Comparison of ENCODE assay signal across 7 mouse cellular contexts in the genomic region with DNA sequence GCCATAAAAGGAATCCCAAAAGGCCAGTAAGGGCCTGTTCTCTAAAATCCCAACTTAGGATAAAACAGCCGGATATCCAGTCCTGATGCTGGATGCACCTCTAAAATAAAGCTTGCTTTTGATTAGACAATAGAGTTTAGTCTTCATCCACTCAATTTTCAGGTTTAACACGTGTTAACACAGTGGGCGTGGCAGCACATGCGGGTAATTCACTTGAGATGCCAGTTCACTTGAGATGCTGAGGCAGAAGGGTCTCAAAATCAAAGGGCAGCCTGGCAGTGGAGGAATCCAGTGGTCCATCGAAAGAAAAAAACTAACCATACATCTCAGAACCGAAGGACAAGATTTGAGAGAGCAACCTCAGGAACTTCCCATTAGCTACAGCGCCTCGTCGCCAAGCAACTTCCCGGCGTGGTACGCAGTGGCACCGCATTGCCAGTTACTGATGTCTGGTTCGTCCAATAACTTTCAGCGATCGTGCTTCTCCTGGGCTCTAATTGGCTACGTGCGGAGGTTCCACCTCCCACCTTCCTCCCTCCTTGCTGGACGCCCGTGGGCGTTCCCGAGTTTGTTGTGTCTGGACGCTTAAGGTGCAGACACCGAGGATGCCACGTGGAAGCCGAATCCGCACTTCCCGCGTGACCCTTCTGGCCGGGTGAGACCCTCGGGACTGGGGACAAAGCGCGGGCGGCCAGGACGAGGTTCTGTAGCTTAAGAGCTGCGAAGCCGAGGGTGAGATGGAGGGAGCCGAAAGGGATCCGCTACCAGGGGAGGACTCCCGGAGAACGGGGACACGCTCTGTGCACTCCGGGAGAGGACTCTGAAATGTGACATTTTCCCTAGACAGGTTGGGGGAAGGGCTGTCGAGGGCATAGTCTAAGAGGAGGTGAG. TPM values are rescaled to one million over a fixed set of nuclear protein-coding genes. Genes with fewer than 3 reads are reported as not detected.
DNase-seq lines count a peak whose midpoint lies in the region; ATAC-seq lines count a peak whose summit lies in the region.

Gene Zbed5, plus strand, starts transcription at position 526 of the 891 bp plus-strand sequence.

- peak within 1 kb of the TSS; percentile 69 for H3K9ac ChIP-seq in embryonic facial prominence, embryonic 11.5 days (replicated peaks; ENCODE audit: low read length)
- peak within 1 kb of the TSS; percentile 70 for H3K9ac ChIP-seq in midbrain, embryonic 13.5 days (replicated peaks)

- peak within 1 kb of the TSS; percentile 66 for H3K4me3 ChIP-seq in embryonic facial prominence, embryonic 11.5 days (ENCODE audit: low read depth, low read length)
- peak within 1 kb of the TSS; percentile 72 for H3K4me3 ChIP-seq in limb, embryonic 10.5 days
- peak within 1 kb of the TSS; percentile 78 for H3K4me3 ChIP-seq in midbrain, embryonic 13.5 days (replicated peaks)

- 3% methylated on average over 44 of the region's 44 CpGs for WGBS in embryonic facial prominence, embryonic 11.5 days
- 2% methylated on average over 44 of the region's 44 CpGs for WGBS in limb, embryonic 10.5 days
- WGBS in midbrain, embryonic 13.5 days: 3% methylated on average over 44 of the region's 44 CpGs

- ATAC-seq in embryonic facial prominence, embryonic 11.5 days (replicated peaks; ENCODE audit: insufficient number of reproducible peaks, low FRiP score, low TSS enrichment, low read depth): peak; percentile 97
- peak; percentile 100 for ATAC-seq in granulocyte monocyte progenitor cell, adult 5-6 weeks (replicated peaks; ENCODE audit: poor library complexity, severe bottlenecking)
- peak; percentile 100 for ATAC-seq in midbrain, embryonic 13.5 days

- peak within 1 kb of the TSS; percentile 71 for H3K4me2 ChIP-seq in embryonic facial prominence, embryonic 11.5 days (ENCODE audit: low read depth, low read length)
- H3K4me2 ChIP-seq in midbrain, embryonic 13.5 days (replicated peaks): peak within 1 kb of the TSS; percentile 84

- no peaks in the 10 kb centered on the region for H3K36me3 ChIP-seq in embryonic facial prominence, embryonic 11.5 days (replicated peaks; ENCODE audit: control insufficient read depth, insufficient read depth, low read depth, low read length)
- peaks cover 4% of the 10 kb centered on the region for H3K36me3 ChIP-seq in limb, embryonic 10.5 days
- H3K36me3 ChIP-seq in midbrain, embryonic 13.5 days: peaks cover 1% of the 10 kb centered on the region; the same call in 1 of the 2 replicates

- peak; percentile 91 for DNase-seq in adrenal gland, postnatal 14 days
- DNase-seq in embryonic facial prominence, embryonic 11.5 days (ENCODE audit: low spot score): peak; percentile 95
- DNase-seq in kidney, adult 11 months: peak; percentile 91
- DNase-seq in limb, embryonic 10.5 days (ENCODE audit: low spot score): peak; percentile 87
- peak; percentile 75 for DNase-seq in spleen, adult 12 weeks (ENCODE audit: low spot score)

- H3K27me3 ChIP-seq in embryonic facial prominence, embryonic 11.5 days (ENCODE audit: control insufficient read depth, insufficient read depth, low read length): no peaks in the 10 kb centered on the region
- H3K27me3 ChIP-seq in limb, embryonic 10.5 days (ENCODE audit: low read depth, poor library complexity, severe bottlenecking): no peaks in the 10 kb centered on the region
- no peaks in the 10 kb centered on the region for H3K27me3 ChIP-seq in midbrain, embryonic 13.5 days

- no peak within 1 kb of the TSS for H3K27ac ChIP-seq in embryonic facial prominence, embryonic 11.5 days (replicated peaks; ENCODE audit: low read depth, low read length)
- peak within 1 kb of the TSS; percentile 81 for H3K27ac ChIP-seq in limb, embryonic 10.5 days
- H3K27ac ChIP-seq in midbrain, embryonic 13.5 days: no peak within 1 kb of the TSS

- H3K4me1 ChIP-seq in embryonic facial prominence, embryonic 11.5 days (ENCODE audit: control insufficient read depth, insufficient read depth, low read length): no peaks in the 10 kb centered on the region
- peaks cover 18% of the 10 kb centered on the region for H3K4me1 ChIP-seq in limb, embryonic 10.5 days
- peaks cover 9% of the 10 kb centered on the region for H3K4me1 ChIP-seq in midbrain, embryonic 13.5 days (replicated peaks)

- H3K9me3 ChIP-seq in embryonic facial prominence, embryonic 11.5 days (replicated peaks; ENCODE audit: control insufficient read depth, low read length): no peaks in the 10 kb centered on the region
- H3K9me3 ChIP-seq in limb, embryonic 10.5 days (replicated peaks): no peaks in the 10 kb centered on the region
- no peaks in the 10 kb centered on the region for H3K9me3 ChIP-seq in midbrain, embryonic 13.5 days

RNA-seq across cellular contexts. Expression of gene Zbed5, which starts in this region (rescaled TPM):
- total RNA-seq in adrenal gland, postnatal 14 days (2021): 1.6 and 1.7 TPM in 2 replicates
- 11.7 and 12.0 TPM in 2 replicates for polyA plus RNA-seq in embryonic facial prominence, embryonic 11.5 days (2014; fragmentation: Nextera tagmentation; extraction: Ambion mirVana)
- 1.2 and 3.1 TPM in 2 replicates for total RNA-seq in granulocyte monocyte progenitor cell, adult 5-6 weeks (2014; fragmentation: Nextera tagmentation)
- 1.9 and 4.2 TPM in 2 replicates for total RNA-seq in granulocyte monocyte progenitor cell, adult 5-6 weeks (2017)
- 10.1 and 12.2 TPM in 2 replicates for polyA plus RNA-seq in limb, embryonic 10.5 days (2016; fragmentation: Nextera tagmentation; extraction: Ambion mirVana)
- 14.7 and 16.4 TPM in 2 replicates for polyA plus RNA-seq in midbrain, embryonic 13.5 days (2015; fragmentation: Nextera tagmentation; extraction: Ambion mirVana)
